Mouse (Mus musculus): Measurements from ENCODE around the gene Abr. TPM values are rescaled to one million over a fixed set of nuclear protein-coding genes. Genes with fewer than 3 reads are reported as not detected.

Gene Abr
- polyA plus RNA-seq, 1 experiment from 2014 or later = 136 TPM

GRCm38 (mm10) chr11:76499564-76499963, 122.5 kb downstream of the Abr start:
- WGBS = 87% methylated on average over 7 of the region's 7 CpGs
- DNase-seq (no peak), ATAC-seq (ENCODE audit: low FRiP score, low TSS enrichment) (no peak)
- H3K4me2 ChIP-seq (ENCODE audit: low read length) = no peak overlapping the region
- peaks cover 6% of the 10 kb centered on the region for H3K4me1 ChIP-seq (ENCODE audit: control insufficient read depth, insufficient read depth, low read length)
- no peak overlapping the region for H3K9ac ChIP-seq (replicated peaks; ENCODE audit: low read length)
- H3K27ac ChIP-seq (replicated peaks; ENCODE audit: low read depth, low read length) = no peak overlapping the region
- no peaks in the 10 kb centered on the region for H3K27me3 ChIP-seq (ENCODE audit: control insufficient read depth, insufficient read depth, low read length)
- no peak overlapping the region for H3K4me3 ChIP-seq (replicated peaks; ENCODE audit: low read depth, low read length)
- no peaks in the 10 kb centered on the region for H3K36me3 ChIP-seq (ENCODE audit: control insufficient read depth, insufficient read depth, low read length)
- no peaks in the 10 kb centered on the region for H3K9me3 ChIP-seq (ENCODE audit: control insufficient read depth, low read length)

GRCm38 (mm10) chr11:76497769-76498152, 124.4 kb downstream of the Abr start:
- Histone ChIP-seq H3K4me1 (ENCODE audit: control insufficient read depth, insufficient read depth, low read length) (peaks cover 21% of the 10 kb centered on the region), H3K36me3 (ENCODE audit: control insufficient read depth, insufficient read depth, low read length) (no peaks in the 10 kb centered on the region), H3K27ac (replicated peaks; ENCODE audit: low read depth, low read length) (no peak overlapping the region), H3K9ac (replicated peaks; ENCODE audit: low read length) (no peak overlapping the region), H3K27me3 (ENCODE audit: control insufficient read depth, insufficient read depth, low read length) (no peaks in the 10 kb centered on the region), H3K9me3 (ENCODE audit: control insufficient read depth, low read length) (no peaks in the 10 kb centered on the region), H3K4me3 (replicated peaks; ENCODE audit: low read depth, low read length) (no peak overlapping the region), H3K4me2 (ENCODE audit: low read length) (no peak overlapping the region)
- whole genome bisulfite sequencing = 84% methylated on average over 4 of the region's 4 CpGs
- ATAC-seq (ENCODE audit: low FRiP score, low TSS enrichment) (no peak), DNase-seq (no peak)

- DNase-seq (no peak), ATAC-seq (ENCODE audit: low FRiP score, low TSS enrichment) (no peak)
Measured at GRCm38 (mm10) chr11:76497066-76497768, 124.9 kb downstream of the Abr start.

GRCm38 (mm10) chr11:76496086-76496771, 125.9 kb downstream of the Abr start:
- Histone ChIP-seq H3K36me3 (ENCODE audit: control insufficient read depth, insufficient read depth, low read length) (no peaks in the 10 kb centered on the region), H3K27me3 (ENCODE audit: control insufficient read depth, insufficient read depth, low read length) (no peaks in the 10 kb centered on the region), H3K27ac (replicated peaks; ENCODE audit: low read depth, low read length) (no peak overlapping the region), H3K4me2 (ENCODE audit: low read length) (no peak overlapping the region), H3K9ac (replicated peaks; ENCODE audit: low read length) (no peak overlapping the region), H3K9me3 (ENCODE audit: control insufficient read depth, low read length) (no peaks in the 10 kb centered on the region), H3K4me1 (ENCODE audit: control insufficient read depth, insufficient read depth, low read length) (peaks cover 36% of the 10 kb centered on the region), H3K4me3 (replicated peaks; ENCODE audit: low read depth, low read length) (no peak overlapping the region)
- DNase-seq (peak; percentile 77), ATAC-seq (ENCODE audit: low FRiP score, low TSS enrichment) (no peak)
- 78% methylated on average over 6 of the region's 6 CpGs for WGBS

More at GRCm38 (mm10) chr11:76497066-76497768, 124.9 kb downstream of the Abr start:
- 75% methylated on average over 9 of the region's 9 CpGs for WGBS
- Histone ChIP-seq H3K9ac (replicated peaks; ENCODE audit: low read length) (no peak overlapping the region), H3K36me3 (ENCODE audit: control insufficient read depth, insufficient read depth, low read length) (no peaks in the 10 kb centered on the region), H3K4me1 (ENCODE audit: control insufficient read depth, insufficient read depth, low read length) (peaks cover 26% of the 10 kb centered on the region), H3K4me2 (ENCODE audit: low read length) (no peak overlapping the region), H3K27ac (replicated peaks; ENCODE audit: low read depth, low read length) (no peak overlapping the region), H3K9me3 (ENCODE audit: control insufficient read depth, low read length) (no peaks in the 10 kb centered on the region), H3K4me3 (replicated peaks; ENCODE audit: low read depth, low read length) (no peak overlapping the region), H3K27me3 (ENCODE audit: control insufficient read depth, insufficient read depth, low read length) (no peaks in the 10 kb centered on the region)

- WGBS = 21% methylated on average over 19 of the region's 19 CpGs
- Histone ChIP-seq H3K4me1 (ENCODE audit: control insufficient read depth, insufficient read depth, low read length) (peaks cover 42% of the 10 kb centered on the region), H3K36me3 (ENCODE audit: control insufficient read depth, insufficient read depth, low read length) (no peaks in the 10 kb centered on the region), H3K9me3 (ENCODE audit: control insufficient read depth, low read length) (no peaks in the 10 kb centered on the region), H3K9ac (replicated peaks; ENCODE audit: low read length) (peak overlapping the region; percentile 90), H3K4me3 (replicated peaks; ENCODE audit: low read depth, low read length) (peak overlapping the region; percentile 65), H3K27ac (replicated peaks; ENCODE audit: low read depth, low read length) (peak overlapping the region; percentile 95), H3K4me2 (ENCODE audit: low read length) (peak overlapping the region; percentile 87), H3K27me3 (ENCODE audit: control insufficient read depth, insufficient read depth, low read length) (no peaks in the 10 kb centered on the region)
- DNase-seq (no peak), ATAC-seq (ENCODE audit: low FRiP score, low TSS enrichment) (peak; percentile 54; the same call in 1 of the 2 replicates)
Measured at GRCm38 (mm10) chr11:76495127-76496028, 126.7 kb downstream of the Abr start.

- H3K4me1 ChIP-seq (ENCODE audit: control insufficient read depth, insufficient read depth, low read length) = peaks cover 46% of the 10 kb centered on the region
- H3K9me3 ChIP-seq (ENCODE audit: control insufficient read depth, low read length) = no peaks in the 10 kb centered on the region
- peak overlapping the region; percentile 87 for H3K4me2 ChIP-seq (ENCODE audit: low read length)
- no peaks in the 10 kb centered on the region for H3K36me3 ChIP-seq (ENCODE audit: control insufficient read depth, insufficient read depth, low read length)
- peak; percentile 63 for ATAC-seq (ENCODE audit: low FRiP score, low TSS enrichment)
- peak; percentile 86 for DNase-seq
- H3K27me3 ChIP-seq (ENCODE audit: control insufficient read depth, insufficient read depth, low read length) = no peaks in the 10 kb centered on the region
- under 1% methylated on average over 60 of the region's 67 CpGs for WGBS
- peak overlapping the region; percentile 90 for H3K9ac ChIP-seq (replicated peaks; ENCODE audit: low read length)
- peak overlapping the region; percentile 65 for H3K4me3 ChIP-seq (replicated peaks; ENCODE audit: low read depth, low read length)
- H3K27ac ChIP-seq (replicated peaks; ENCODE audit: low read depth, low read length) = peak overlapping the region; percentile 95
Measured at GRCm38 (mm10) chr11:76494360-76495126, 127.6 kb downstream of the Abr start.

GRCm38 (mm10) chr11:76493811-76494274, 128.3 kb downstream of the Abr start:
- ATAC-seq (ENCODE audit: low FRiP score, low TSS enrichment) = peak; percentile 26; the same call in 1 of the 2 replicates
- peaks cover 49% of the 10 kb centered on the region for H3K4me1 ChIP-seq (ENCODE audit: control insufficient read depth, insufficient read depth, low read length)

GRCm38 (mm10) chr11:76493167-76493566, 128.9 kb downstream of the Abr start:
- 76% methylated on average over 4 of the region's 4 CpGs for WGBS
- peak overlapping the region; percentile 90; the same call in 1 of the 2 replicates for H3K9ac ChIP-seq (replicated peaks; ENCODE audit: low read length)
- H3K4me3 ChIP-seq (replicated peaks; ENCODE audit: low read depth, low read length) = peak overlapping the region; percentile 65
- H3K27me3 ChIP-seq (ENCODE audit: control insufficient read depth, insufficient read depth, low read length) = no peaks in the 10 kb centered on the region
- H3K4me2 ChIP-seq (ENCODE audit: low read length) = peak overlapping the region; percentile 87
- H3K36me3 ChIP-seq (ENCODE audit: control insufficient read depth, insufficient read depth, low read length) = no peaks in the 10 kb centered on the region
- no peak for DNase-seq
- ATAC-seq (ENCODE audit: low FRiP score, low TSS enrichment) = no peak
- peaks cover 52% of the 10 kb centered on the region for H3K4me1 ChIP-seq (ENCODE audit: control insufficient read depth, insufficient read depth, low read length)
- peak overlapping the region; percentile 95 for H3K27ac ChIP-seq (replicated peaks; ENCODE audit: low read depth, low read length)
- no peaks in the 10 kb centered on the region for H3K9me3 ChIP-seq (ENCODE audit: control insufficient read depth, low read length)

More at GRCm38 (mm10) chr11:76493811-76494274, 128.3 kb downstream of the Abr start:
- H3K4me2 ChIP-seq (ENCODE audit: low read length) = peak overlapping the region; percentile 87
- under 1% methylated on average over 6 of the region's 6 CpGs for WGBS
- no peaks in the 10 kb centered on the region for H3K36me3 ChIP-seq (ENCODE audit: control insufficient read depth, insufficient read depth, low read length)
- peak; percentile 72 for DNase-seq
- peak overlapping the region; percentile 65 for H3K4me3 ChIP-seq (replicated peaks; ENCODE audit: low read depth, low read length)
- no peaks in the 10 kb centered on the region for H3K27me3 ChIP-seq (ENCODE audit: control insufficient read depth, insufficient read depth, low read length)
- peak overlapping the region; percentile 90 for H3K9ac ChIP-seq (replicated peaks; ENCODE audit: low read length)
- H3K9me3 ChIP-seq (ENCODE audit: control insufficient read depth, low read length) = no peaks in the 10 kb centered on the region
- H3K27ac ChIP-seq (replicated peaks; ENCODE audit: low read depth, low read length) = peak overlapping the region; percentile 95

Data from midbrain, embryonic 14.5 days (tissue).